In the genomic region with DNA sequence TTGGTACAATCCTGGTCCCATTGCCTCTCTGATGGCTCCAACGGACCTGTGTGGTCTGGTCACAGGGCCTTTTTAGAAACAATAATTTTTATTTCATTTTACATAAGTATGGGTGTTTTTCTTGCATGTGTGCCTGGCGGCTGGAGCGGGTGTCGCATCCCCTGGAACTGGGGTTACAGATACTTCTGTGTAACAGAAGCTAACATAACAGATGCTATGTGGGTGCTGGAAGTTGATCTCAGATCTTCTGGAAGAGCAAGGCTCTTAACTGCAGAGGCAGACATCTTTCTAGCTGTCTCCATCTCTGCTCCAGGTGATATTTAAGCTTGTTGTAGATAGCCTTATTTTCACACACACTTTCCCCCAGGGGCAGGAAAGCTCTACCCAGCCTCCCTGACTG, we compare ENCODE assay signal across 19 mouse cellular contexts. TPM values are rescaled to one million over a fixed set of nuclear protein-coding genes. Genes with fewer than 3 reads are reported as not detected.
DNase-seq lines count a peak whose midpoint lies in the region; ATAC-seq lines count a peak whose summit lies in the region.
"Had no signal": no experiment of that assay in that cellular context is flagged by ENCODE, and none has a peak within 500 bp of the region (broad histone marks: within the 10 kb centered on the region; RNA-seq: fewer than 3 reads in every experiment).

No protein-coding gene starts in this region.

- no peaks in the 10 kb centered on the region for H3K36me3 ChIP-seq in hindbrain, embryonic 13.5 days
- H3K36me3 ChIP-seq in hindbrain, embryonic 10.5 days = no peaks in the 10 kb centered on the region
- no peaks in the 10 kb centered on the region for H3K36me3 ChIP-seq in midbrain, embryonic 16.5 days (ENCODE audit: control insufficient read depth, insufficient read depth, low read length)
- H3K36me3 ChIP-seq: embryonic facial prominence, embryonic 15.5 days; heart, embryonic 10.5 days had no signal

- 0 out of 2 replicates have a peak, but pooled peaks have one; percentile 2 for ATAC-seq in hindbrain, embryonic 13.5 days (ENCODE audit: low FRiP score)
- ATAC-seq in midbrain, embryonic 16.5 days = no peak
- ATAC-seq: forebrain, embryonic 16.5 days; intestine, embryonic 16.5 days had no signal

- peak overlapping the region; percentile 83 for H3K27ac ChIP-seq in hindbrain, embryonic 13.5 days
- no peak overlapping the region for H3K27ac ChIP-seq in hindbrain, embryonic 10.5 days
- peak overlapping the region; percentile 5; the same call in 1 of the 2 replicates for H3K27ac ChIP-seq in midbrain, embryonic 16.5 days (ENCODE audit: low read length)
- H3K27ac ChIP-seq: embryonic facial prominence, embryonic 15.5 days; gastrocnemius, adult 2 months; heart, embryonic 10.5 days; macrophage had no signal

- no peak for DNase-seq in hindbrain, embryonic 10.5 days (ENCODE audit: low spot score)
- peak; percentile 25 for DNase-seq in right cerebral cortex, adult 18-20 months
- no peak for DNase-seq in right cerebral cortex, postnatal 36 days (ENCODE audit: low spot score in 2 of 2)
- no peak for DNase-seq in T-cell, adult 2 months (ENCODE audit: low spot score)
- DNase-seq in layer of hippocampus, postnatal 14 days (ENCODE audit: low spot score in 2 of 2) = no peak
- DNase-seq: adrenal gland, postnatal 25 days; cerebellum, adult 9-10 months; gastrocnemius, adult 2 months; kidney, adult 9 months; kidney, postnatal 14 days; right cerebral cortex, postnatal 25 days; thymus, postnatal 25 days had no signal

- no peak overlapping the region for H3K9ac ChIP-seq in hindbrain, embryonic 13.5 days
- H3K9ac ChIP-seq in midbrain, embryonic 16.5 days (ENCODE audit: low read depth, low read length) = no peak overlapping the region
- H3K9ac ChIP-seq: embryonic facial prominence, embryonic 15.5 days had no signal

- H3K4me2 ChIP-seq in hindbrain, embryonic 13.5 days = no peak overlapping the region
- H3K4me2 ChIP-seq in midbrain, embryonic 16.5 days (ENCODE audit: low read length) = no peak overlapping the region
- H3K4me2 ChIP-seq: embryonic facial prominence, embryonic 15.5 days had no signal

- H3K4me1 ChIP-seq in hindbrain, embryonic 13.5 days (replicated peaks) = peaks cover 27% of the 10 kb centered on the region
- peaks cover 10% of the 10 kb centered on the region; the same call in 1 of the 2 replicates for H3K4me1 ChIP-seq in hindbrain, embryonic 10.5 days (replicated peaks)
- H3K4me1 ChIP-seq in midbrain, embryonic 16.5 days (ENCODE audit: control insufficient read depth, insufficient read depth, low read length) = 0 out of 2 replicates have a peak, but pooled peaks cover 4% of the 10 kb centered on the region
- H3K4me1 ChIP-seq: embryonic facial prominence, embryonic 15.5 days; heart, embryonic 10.5 days had no signal

- H3K9me3 ChIP-seq in hindbrain, embryonic 13.5 days = no peaks in the 10 kb centered on the region
- no peaks in the 10 kb centered on the region for H3K9me3 ChIP-seq in hindbrain, embryonic 10.5 days
- H3K9me3 ChIP-seq in midbrain, embryonic 16.5 days (replicated peaks; ENCODE audit: control insufficient read depth, low read length, poor library complexity, severe bottlenecking) = no peaks in the 10 kb centered on the region
- H3K9me3 ChIP-seq: embryonic facial prominence, embryonic 15.5 days; heart, embryonic 10.5 days had no signal

- 90% methylated on average over 4 of the region's 4 CpGs for WGBS in hindbrain, embryonic 13.5 days
- 80% methylated on average over 4 of the region's 4 CpGs for WGBS in hindbrain, embryonic 10.5 days
- 81% methylated on average over 4 of the region's 4 CpGs for WGBS in midbrain, embryonic 16.5 days

- no peak overlapping the region for H3K4me3 ChIP-seq in hindbrain, embryonic 13.5 days
- H3K4me3 ChIP-seq in hindbrain, embryonic 10.5 days = no peak overlapping the region
- no peak overlapping the region for H3K4me3 ChIP-seq in midbrain, embryonic 16.5 days (ENCODE audit: low read depth, low read length)
- H3K4me3 ChIP-seq: embryonic facial prominence, embryonic 15.5 days; gastrocnemius, adult 2 months; heart, embryonic 10.5 days had no signal

- no peaks in the 10 kb centered on the region for H3K27me3 ChIP-seq in hindbrain, embryonic 13.5 days
- no peaks in the 10 kb centered on the region for H3K27me3 ChIP-seq in hindbrain, embryonic 10.5 days (ENCODE audit: insufficient read depth, poor library complexity, severe bottlenecking)
- no peaks in the 10 kb centered on the region for H3K27me3 ChIP-seq in midbrain, embryonic 16.5 days (ENCODE audit: control insufficient read depth, insufficient read depth, low read depth, low read length)
- H3K27me3 ChIP-seq: embryonic facial prominence, embryonic 15.5 days had no signal

RNA-seq across cellular contexts. Expression of a gene that starts 31.7 kb away (rescaled TPM):
- polyA plus RNA-seq in hindbrain, embryonic 13.5 days (2015; fragmentation: Nextera tagmentation; extraction: Ambion mirVana) = 156 and 158 TPM in 2 replicates
- 230 and 235 TPM in 2 replicates for polyA plus RNA-seq in hindbrain, embryonic 10.5 days (2016; fragmentation: Nextera tagmentation; extraction: Ambion mirVana)
- polyA plus RNA-seq in midbrain, embryonic 16.5 days (2015; fragmentation: Nextera tagmentation; extraction: Ambion mirVana) = 138 and 154 TPM in 2 replicates
- 10 to 100 TPM; 57.1 to 65.6 TPM for total RNA-seq in layer of hippocampus, postnatal 14 days (2021)

RNA-seq across cellular contexts. Expression of a gene that starts 54.6 kb away (rescaled TPM):
- 0.25 and 0.31 TPM in 2 replicates for polyA plus RNA-seq in hindbrain, embryonic 13.5 days (2015; fragmentation: Nextera tagmentation; extraction: Ambion mirVana)
- polyA plus RNA-seq in hindbrain, embryonic 10.5 days (2016; fragmentation: Nextera tagmentation; extraction: Ambion mirVana) = 0.09 and 0.15 TPM in 2 replicates
- polyA plus RNA-seq in midbrain, embryonic 16.5 days (2015; fragmentation: Nextera tagmentation; extraction: Ambion mirVana) = 0.16 and 0.25 TPM in 2 replicates
- 1 to 10 TPM; 1.2 to 2.1 TPM for total RNA-seq in layer of hippocampus, postnatal 14 days (2021)
